Mouse (Mus musculus) kidney, postnatal 10 days (tissue): ENCODE measurements around the gene Eps8l1.
A peak's percentile ranks its signal among the peaks of the same experiment; 100 is the strongest.

Experiments used
- DNase-seq: peaks from one replicate; pipeline ENCODE4 v3.0.0; 2021; ENCODE audit warnings: mixed read lengths

Eps8l1 gene

DNA sequence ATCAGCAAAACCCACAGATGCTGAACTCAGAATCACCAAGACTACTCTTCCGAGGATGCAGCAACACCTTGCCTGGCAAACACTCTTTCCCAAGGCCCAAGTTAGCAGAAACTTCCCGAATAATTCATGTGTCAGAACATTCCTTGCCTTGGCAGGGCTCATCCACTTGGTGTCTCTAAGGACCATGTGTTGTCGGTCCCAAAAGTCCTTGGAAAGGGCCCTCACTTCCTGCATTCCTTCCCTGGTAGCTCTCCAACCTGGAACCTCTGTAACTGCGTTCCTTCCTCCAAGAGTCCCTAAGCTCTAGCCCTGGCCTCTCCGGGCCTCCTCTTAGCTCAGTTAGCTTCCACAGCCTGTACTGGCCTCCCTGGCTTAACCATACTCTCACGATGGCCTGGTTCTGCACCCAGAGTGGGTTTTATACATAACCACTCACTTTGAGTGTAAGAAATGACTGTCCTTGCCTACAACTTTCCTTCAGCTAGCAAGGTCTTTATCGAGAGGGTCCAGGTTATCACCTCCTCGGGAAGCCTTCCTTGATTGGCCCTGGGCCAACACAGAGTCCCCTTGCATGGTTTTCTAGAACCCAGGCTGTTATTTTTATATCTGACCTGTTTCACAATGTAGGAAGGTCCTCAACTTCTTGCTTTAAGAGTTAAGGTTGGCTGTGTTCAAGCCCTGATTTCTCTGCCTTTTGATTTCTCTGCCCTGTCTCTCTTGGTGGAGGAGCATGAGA, 51.2 kb downstream of the Eps8l1 start:
- DNase-seq: no peak

GRCm38 (mm10) chr7:4513236-4513635, 52.8 kb downstream of the Eps8l1 start:
- DNase-seq: peak; percentile 56

DNA sequence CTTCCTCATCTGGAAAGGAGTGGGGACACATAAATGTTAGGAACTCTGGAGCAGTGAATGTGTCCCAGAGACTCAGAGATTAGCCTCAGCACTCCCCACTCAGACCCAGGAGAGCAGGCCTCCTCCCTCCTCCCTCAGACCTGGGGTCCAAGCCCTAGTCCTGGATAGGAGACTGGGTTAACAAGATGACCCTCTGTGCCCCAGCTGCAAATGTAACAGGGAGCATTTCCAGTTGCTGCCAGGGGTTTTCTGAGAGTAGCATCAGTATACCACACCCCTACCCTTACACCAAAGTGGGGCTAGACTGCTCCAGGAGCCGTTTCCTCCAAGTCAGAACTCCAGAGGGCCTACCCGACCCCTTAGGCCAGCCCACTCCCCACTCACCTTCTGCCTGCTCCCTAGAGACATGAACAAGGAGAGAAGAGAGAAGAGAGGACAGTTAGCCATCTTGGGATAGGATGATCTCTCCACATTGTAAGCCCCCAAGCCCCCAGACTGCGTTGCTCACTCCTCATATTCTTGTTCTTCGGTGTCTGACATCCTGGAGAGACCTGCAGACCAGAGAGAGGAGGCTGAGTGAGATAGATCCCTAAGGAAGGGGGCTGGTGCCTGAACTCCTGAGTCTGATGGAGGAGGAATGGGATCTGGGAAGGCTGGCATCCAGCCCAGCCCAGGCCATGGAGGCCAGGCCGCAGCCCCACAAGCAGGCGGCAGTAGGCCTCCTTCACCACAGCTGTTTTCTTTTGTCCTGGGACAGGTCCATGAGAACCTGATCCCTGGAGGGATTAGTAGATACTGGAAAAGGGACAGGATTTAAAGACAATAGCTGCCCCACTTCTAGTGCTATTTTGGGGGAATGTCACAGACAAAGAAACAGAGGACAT, 53.6 kb downstream of the Eps8l1 start:
- DNase-seq: peak; percentile 68

GRCm38 (mm10) chr7:4515853-4516252, 55.4 kb downstream of the Eps8l1 start:
- no peak for DNase-seq

DNA sequence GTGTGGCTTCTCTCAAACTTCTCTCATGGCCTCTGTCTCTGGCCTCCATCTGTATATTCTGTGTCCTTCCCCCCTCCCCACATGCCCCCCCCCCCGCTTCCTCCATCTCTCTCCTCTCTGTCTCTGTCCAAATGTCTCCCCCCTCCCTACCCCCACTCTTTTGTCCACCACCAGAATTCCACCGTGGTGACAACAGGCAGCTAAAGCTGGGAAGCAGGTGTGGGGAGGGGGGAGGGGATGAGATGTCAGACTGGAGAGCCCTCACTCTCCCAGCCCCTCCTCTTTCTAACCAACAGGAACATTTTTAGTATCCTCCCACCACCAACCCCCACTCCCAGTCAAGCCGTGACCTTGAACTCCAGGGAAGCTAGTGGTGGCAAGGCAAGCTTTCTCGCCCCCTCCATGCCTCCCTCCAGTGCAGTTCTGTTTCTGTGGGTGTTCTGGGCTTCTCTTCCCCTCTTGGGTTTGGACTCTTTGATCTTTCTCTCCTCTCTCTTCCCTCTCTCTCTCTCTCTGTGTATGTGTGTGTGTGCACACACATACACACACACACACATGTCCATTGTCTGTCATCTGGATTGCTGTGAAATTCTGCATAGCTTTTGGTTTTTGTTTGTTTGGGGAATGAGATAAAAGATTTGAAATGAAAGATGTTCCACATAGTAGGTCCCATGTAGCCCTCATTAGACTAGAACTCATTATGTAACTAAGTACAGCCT, 56.0 kb downstream of the Eps8l1 start, which contains the start of gene Tnnt1:
Gene Tnnt1, minus strand, starts transcription at position 51 of the 719 bp plus-strand sequence.
- DNase-seq: no peak

DNA sequence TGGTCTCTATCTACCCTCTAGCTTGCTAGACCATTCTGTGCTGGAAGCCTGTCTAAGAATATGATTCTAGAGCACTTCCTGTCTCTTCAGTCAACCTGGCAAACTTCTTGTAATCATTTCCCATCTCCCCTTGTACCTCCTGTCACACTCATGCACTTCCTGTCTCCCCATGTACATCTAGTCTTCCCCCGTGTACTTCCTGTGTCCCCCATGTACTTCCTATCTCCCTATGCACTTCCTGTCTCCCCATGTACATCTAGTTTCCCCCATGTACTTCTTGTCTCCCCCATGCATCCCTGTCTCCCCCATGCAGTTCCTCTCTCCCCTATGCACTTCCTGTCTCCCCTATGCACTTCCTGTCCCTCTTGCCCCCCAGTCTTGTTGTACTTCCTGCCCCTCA, 58.0 kb downstream of the Eps8l1 start:
- no peak for DNase-seq

- no peak for DNase-seq
These were observed 60.9 kb downstream of the Eps8l1 start for GRCm38 (mm10) chr7:4521231-4522003.

DNA sequence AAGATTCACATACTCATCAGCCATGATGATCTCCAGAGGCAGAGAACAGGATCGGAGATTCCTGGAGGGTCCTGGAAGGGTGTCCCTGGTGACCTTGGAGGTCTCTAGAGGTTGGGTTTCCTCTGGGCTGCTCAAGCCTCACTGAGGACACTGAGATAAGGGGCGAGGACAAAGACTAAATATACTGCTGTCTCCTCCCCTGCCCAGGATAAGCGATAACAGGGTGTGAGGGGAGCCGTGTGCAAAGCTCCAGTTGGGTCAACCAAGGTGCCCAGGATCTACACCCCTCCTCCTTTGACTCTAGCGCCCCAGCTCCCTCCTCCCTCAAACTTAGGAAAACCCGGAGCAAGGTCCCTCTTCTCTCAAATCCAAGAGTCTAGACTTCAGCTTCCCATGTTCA, 61.8 kb downstream of the Eps8l1 start:
- no peak for DNase-seq

- DNase-seq: no peak
These were observed 63.0 kb downstream of the Eps8l1 start for GRCm38 (mm10) chr7:4523205-4524130.

- peak; percentile 70 for DNase-seq
These were observed 63.9 kb downstream of the Eps8l1 start, which contains the start of gene Tnni3 for GRCm38 (mm10) chr7:4524212-4524922. Gene Tnni3 (minus strand): TSS chr7:4524229.

DNA sequence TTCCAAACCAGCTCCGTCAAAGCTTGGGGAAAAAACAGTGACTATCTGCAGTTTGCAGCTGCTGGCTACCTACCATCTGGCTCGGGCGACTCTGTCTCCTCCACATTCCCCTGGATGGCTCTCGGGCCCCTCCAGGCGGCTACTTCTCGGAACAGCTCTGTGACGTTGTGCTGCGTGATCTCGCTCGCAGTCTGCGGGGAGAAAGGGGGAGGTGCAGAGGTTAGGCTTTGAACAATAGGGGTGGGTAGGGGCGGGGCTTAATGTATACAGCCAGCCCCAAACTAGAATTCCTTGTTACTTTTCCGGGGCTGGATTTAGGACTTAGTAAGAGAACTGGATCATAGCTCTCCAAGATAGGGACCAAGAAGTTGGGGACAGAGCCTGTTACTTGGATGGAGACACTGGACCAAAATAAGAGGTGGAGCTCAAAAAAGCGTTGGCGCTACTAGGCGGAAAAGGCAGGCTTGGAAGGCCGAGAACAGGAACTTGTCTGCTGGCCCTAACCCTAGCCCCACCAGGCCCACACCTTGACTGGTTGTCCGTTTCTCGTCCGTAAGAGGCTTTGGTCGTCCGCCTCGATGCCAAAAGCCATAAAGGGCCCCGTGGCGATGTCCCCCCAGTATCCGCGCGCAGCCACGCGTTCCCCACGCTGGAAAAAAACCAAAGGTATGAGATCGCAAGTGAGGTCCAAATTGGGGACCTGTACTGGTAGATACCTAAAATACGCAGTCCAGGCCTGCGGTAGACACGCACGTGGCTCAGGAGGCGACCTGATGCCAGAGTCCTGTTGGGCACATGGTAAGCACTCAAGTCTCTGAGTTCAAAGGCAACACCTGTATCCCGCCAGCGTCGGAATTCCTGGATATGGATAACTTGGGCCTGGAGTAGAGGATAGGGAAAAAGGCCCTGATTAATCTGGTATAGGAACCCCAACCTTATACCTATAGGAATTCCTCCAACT, 66.1 kb downstream of the Eps8l1 start:
- DNase-seq: peak; percentile 86

- DNase-seq: no peak
These were observed 66.8 kb downstream of the Eps8l1 start for GRCm38 (mm10) chr7:4527302-4527689.
